Mouse (Mus musculus): ENCODE measurements at regions not wholly inside any gene's neighbourhood (a gene's known extent, or its start where the extent isn't known, plus 50 kb on each side); places are given as distances from the start of the nearest gene placed in this dataset.

- peak; percentile 40 for DNase-seq (ENCODE audit: low spot score)
- H3K36me3 ChIP-seq (replicated peaks; ENCODE audit: control insufficient read depth, insufficient read depth): no peaks in the 10 kb centered on the region
These were observed 111.9 kb downstream of the Olfm1 start for GRCm38 (mm10) chr2:28304712-28305111.

GRCm38 (mm10) chr2:28309122-28309521 lies 116.3 kb downstream of the Olfm1 start:
- DNase-seq (ENCODE audit: low spot score) (no peak), ATAC-seq (ENCODE audit: low FRiP score) (no peak)
- no peak overlapping the region for H3K4me2 ChIP-seq (replicated peaks)
- H3K27ac ChIP-seq: no peak overlapping the region
- H3K9ac ChIP-seq: no peak overlapping the region
- H3K4me1 ChIP-seq (replicated peaks; ENCODE audit: control insufficient read depth, insufficient read depth, low read length): no peaks in the 10 kb centered on the region
- H3K4me3 ChIP-seq (replicated peaks; ENCODE audit: low read length): no peak overlapping the region
- H3K9me3 ChIP-seq (ENCODE audit: control insufficient read depth, low read length): no peaks in the 10 kb centered on the region
- no peaks in the 10 kb centered on the region for H3K27me3 ChIP-seq (ENCODE audit: control insufficient read depth, insufficient read depth, low read length)
- H3K36me3 ChIP-seq (replicated peaks; ENCODE audit: control insufficient read depth, insufficient read depth): no peaks in the 10 kb centered on the region
- 91% methylated on average over 5 of the region's 5 CpGs for WGBS

More at GRCm38 (mm10) chr2:28304712-28305111, 111.9 kb downstream of the Olfm1 start:
- no peaks in the 10 kb centered on the region for H3K4me1 ChIP-seq (replicated peaks; ENCODE audit: control insufficient read depth, insufficient read depth, low read length)
- no peak overlapping the region for H3K27ac ChIP-seq
- no peak overlapping the region for H3K9ac ChIP-seq
- WGBS: 10% methylated on average over 3 of the region's 3 CpGs
- no peaks in the 10 kb centered on the region for H3K9me3 ChIP-seq (ENCODE audit: control insufficient read depth, low read length)
- ATAC-seq (ENCODE audit: low FRiP score): no peak
- H3K4me3 ChIP-seq (replicated peaks; ENCODE audit: low read length): no peak overlapping the region
- H3K4me2 ChIP-seq (replicated peaks): no peak overlapping the region
- no peaks in the 10 kb centered on the region for H3K27me3 ChIP-seq (ENCODE audit: control insufficient read depth, insufficient read depth, low read length)

GRCm38 (mm10) chr2:28312212-28312611 lies 119.4 kb downstream of the Olfm1 start:
- Histone ChIP-seq H3K4me1 (replicated peaks; ENCODE audit: control insufficient read depth, insufficient read depth, low read length) (no peaks in the 10 kb centered on the region), H3K36me3 (replicated peaks; ENCODE audit: control insufficient read depth, insufficient read depth) (no peaks in the 10 kb centered on the region), H3K9ac (no peak overlapping the region), H3K27ac (no peak overlapping the region), H3K9me3 (ENCODE audit: control insufficient read depth, low read length) (no peaks in the 10 kb centered on the region), H3K4me3 (replicated peaks; ENCODE audit: low read length) (no peak overlapping the region), H3K4me2 (replicated peaks) (no peak overlapping the region), H3K27me3 (ENCODE audit: control insufficient read depth, insufficient read depth, low read length) (no peaks in the 10 kb centered on the region)
- DNase-seq (ENCODE audit: low spot score) (no peak), ATAC-seq (ENCODE audit: low FRiP score) (no peak)
- 91% methylated on average over 6 of the region's 6 CpGs for WGBS

- Histone ChIP-seq H3K27me3 (ENCODE audit: control insufficient read depth, insufficient read depth, low read length) (no peaks in the 10 kb centered on the region), H3K9ac (no peak overlapping the region), H3K9me3 (ENCODE audit: control insufficient read depth, low read length) (no peaks in the 10 kb centered on the region), H3K36me3 (replicated peaks; ENCODE audit: control insufficient read depth, insufficient read depth) (no peaks in the 10 kb centered on the region), H3K4me1 (replicated peaks; ENCODE audit: control insufficient read depth, insufficient read depth, low read length) (peaks cover 10% of the 10 kb centered on the region; the same call in 1 of the 2 replicates), H3K4me3 (replicated peaks; ENCODE audit: low read length) (no peak overlapping the region), H3K4me2 (replicated peaks) (no peak overlapping the region), H3K27ac (no peak overlapping the region)
- ATAC-seq (ENCODE audit: low FRiP score) (no peak; the same call in 1 of the 2 replicates), DNase-seq (ENCODE audit: low spot score) (peak; percentile 39)
- WGBS: 49% methylated on average over 11 of the region's 11 CpGs
These were observed 121.1 kb upstream of the Ppp1r26 start for GRCm38 (mm10) chr2:28325502-28325901.

GRCm38 (mm10) chr2:28326056-28326455 lies 120.5 kb upstream of the Ppp1r26 start:
- H3K9me3 ChIP-seq (ENCODE audit: control insufficient read depth, low read length): no peaks in the 10 kb centered on the region
- no peak overlapping the region for H3K4me3 ChIP-seq (replicated peaks; ENCODE audit: low read length)
- ATAC-seq (ENCODE audit: low FRiP score) (no peak), DNase-seq (ENCODE audit: low spot score) (peak; percentile 25)
- no peak overlapping the region for H3K9ac ChIP-seq
- 53% methylated on average over 6 of the region's 6 CpGs for WGBS
- no peaks in the 10 kb centered on the region for H3K27me3 ChIP-seq (ENCODE audit: control insufficient read depth, insufficient read depth, low read length)
- peaks cover 10% of the 10 kb centered on the region; the same call in 1 of the 2 replicates for H3K4me1 ChIP-seq (replicated peaks; ENCODE audit: control insufficient read depth, insufficient read depth, low read length)
- H3K27ac ChIP-seq: no peak overlapping the region
- no peak overlapping the region for H3K4me2 ChIP-seq (replicated peaks)
- no peaks in the 10 kb centered on the region for H3K36me3 ChIP-seq (replicated peaks; ENCODE audit: control insufficient read depth, insufficient read depth)

GRCm38 (mm10) chr2:28326682-28327081 lies 119.9 kb upstream of the Ppp1r26 start:
- no peak overlapping the region for H3K4me3 ChIP-seq (replicated peaks; ENCODE audit: low read length)
- DNase-seq (ENCODE audit: low spot score): no peak

GRCm38 (mm10) chr2:28329130-28329529 lies 117.5 kb upstream of the Ppp1r26 start:
- DNase-seq (ENCODE audit: low spot score) (peak; percentile 27), ATAC-seq (ENCODE audit: low FRiP score) (no peak)
- 65% methylated on average over 5 of the region's 5 CpGs for WGBS
- Histone ChIP-seq H3K4me1 (replicated peaks; ENCODE audit: control insufficient read depth, insufficient read depth, low read length) (peaks cover 10% of the 10 kb centered on the region; the same call in 1 of the 2 replicates), H3K4me2 (replicated peaks) (no peak overlapping the region), H3K9ac (no peak overlapping the region), H3K27me3 (ENCODE audit: control insufficient read depth, insufficient read depth, low read length) (no peaks in the 10 kb centered on the region), H3K27ac (peak overlapping the region; percentile 57; the same call in 1 of the 2 replicates), H3K9me3 (ENCODE audit: control insufficient read depth, low read length) (no peaks in the 10 kb centered on the region), H3K36me3 (replicated peaks; ENCODE audit: control insufficient read depth, insufficient read depth) (no peaks in the 10 kb centered on the region), H3K4me3 (replicated peaks; ENCODE audit: low read length) (no peak overlapping the region)

More at GRCm38 (mm10) chr2:28326682-28327081, 119.9 kb upstream of the Ppp1r26 start:
- H3K27ac ChIP-seq: no peak overlapping the region
- H3K4me1 ChIP-seq (replicated peaks; ENCODE audit: control insufficient read depth, insufficient read depth, low read length): peaks cover 10% of the 10 kb centered on the region; the same call in 1 of the 2 replicates
- ATAC-seq (ENCODE audit: low FRiP score): no peak
- WGBS: 86% methylated on average over 3 of the region's 3 CpGs
- H3K36me3 ChIP-seq (replicated peaks; ENCODE audit: control insufficient read depth, insufficient read depth): no peaks in the 10 kb centered on the region
- H3K4me2 ChIP-seq (replicated peaks): no peak overlapping the region
- no peaks in the 10 kb centered on the region for H3K27me3 ChIP-seq (ENCODE audit: control insufficient read depth, insufficient read depth, low read length)
- H3K9me3 ChIP-seq (ENCODE audit: control insufficient read depth, low read length): no peaks in the 10 kb centered on the region
- no peak overlapping the region for H3K9ac ChIP-seq

GRCm38 (mm10) chr2:28335141-28335789 lies 111.3 kb upstream of the Ppp1r26 start:
- no peak overlapping the region for H3K4me3 ChIP-seq (replicated peaks; ENCODE audit: low read length)
- peak; percentile 69 for DNase-seq (ENCODE audit: low spot score)
- H3K9ac ChIP-seq: no peak overlapping the region
- no peaks in the 10 kb centered on the region for H3K9me3 ChIP-seq (ENCODE audit: control insufficient read depth, low read length)
- peak; percentile 50 for ATAC-seq (ENCODE audit: low FRiP score)
- H3K27me3 ChIP-seq (ENCODE audit: control insufficient read depth, insufficient read depth, low read length): no peaks in the 10 kb centered on the region
- no peaks in the 10 kb centered on the region for H3K36me3 ChIP-seq (replicated peaks; ENCODE audit: control insufficient read depth, insufficient read depth)
- no peak overlapping the region; the same call in 1 of the 2 replicates for H3K4me2 ChIP-seq (replicated peaks)
- peaks cover 30% of the 10 kb centered on the region for H3K4me1 ChIP-seq (replicated peaks; ENCODE audit: control insufficient read depth, insufficient read depth, low read length)
- peak overlapping the region; percentile 38; the same call in 1 of the 2 replicates for H3K27ac ChIP-seq
- 35% methylated on average over 9 of the region's 9 CpGs for WGBS

GRCm38 (mm10) chr2:28335810-28336209 lies 110.8 kb upstream of the Ppp1r26 start:
- no peaks in the 10 kb centered on the region for H3K9me3 ChIP-seq (ENCODE audit: control insufficient read depth, low read length)
- H3K27ac ChIP-seq: no peak overlapping the region
- DNase-seq (ENCODE audit: low spot score) (no peak), ATAC-seq (ENCODE audit: low FRiP score) (no peak)
- H3K9ac ChIP-seq: no peak overlapping the region
- no peak overlapping the region for H3K4me3 ChIP-seq (replicated peaks; ENCODE audit: low read length)
- no peaks in the 10 kb centered on the region for H3K36me3 ChIP-seq (replicated peaks; ENCODE audit: control insufficient read depth, insufficient read depth)
- H3K4me1 ChIP-seq (replicated peaks; ENCODE audit: control insufficient read depth, insufficient read depth, low read length): peaks cover 30% of the 10 kb centered on the region
- WGBS: 61% methylated on average over 3 of the region's 3 CpGs
- no peak overlapping the region for H3K4me2 ChIP-seq (replicated peaks)
- no peaks in the 10 kb centered on the region for H3K27me3 ChIP-seq (ENCODE audit: control insufficient read depth, insufficient read depth, low read length)
